Mouse (Mus musculus): ENCODE results near the gene Rabl6.

DNA sequence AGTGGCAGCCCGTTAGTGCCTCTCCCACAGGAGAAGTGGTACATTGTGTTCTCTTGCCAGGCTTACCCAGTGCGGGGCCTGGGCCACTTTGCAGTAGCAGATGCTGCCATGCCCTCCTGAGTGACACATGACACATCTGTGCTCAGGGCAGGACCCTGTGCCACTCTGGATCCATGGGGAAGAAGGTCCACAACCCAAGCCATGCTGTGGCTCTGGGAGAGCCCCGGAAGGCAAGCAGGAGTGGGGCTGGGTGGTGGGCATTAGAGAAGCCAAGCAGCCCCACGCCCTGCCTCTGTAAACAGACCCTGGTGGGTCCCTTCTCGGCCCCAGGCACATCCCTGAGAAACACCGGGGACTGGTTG, 25.2 kb downstream of the Rabl6 start:
- TF ChIP-seq EP300 (IDR thresholded peaks at IDR 0.05; ENCODE audit: low read depth) = no peak
- TF ChIP-seq CTCF (IDR thresholded peaks at IDR 0.05; ENCODE audit: low read depth) = no peak

Measured in liver, postnatal 0 days (tissue).